Mouse (Mus musculus) hindbrain, embryonic 11.5 days (tissue): ENCODE data around the gene Madcam1. TPM values are rescaled to one million over a fixed set of nuclear protein-coding genes. Genes with fewer than 3 reads are reported as not detected.
A peak's percentile ranks its signal among the peaks of the same experiment; 100 is the strongest.

Source experiments
- ATAC-seq: fragments of 200-750 bp; cut with Nextera tagmentation; 2 replicates; pipeline ENCODE4 v1.8.0; 2017; ENCODE audit warnings: mild to moderate bottlenecking, moderate TSS enrichment, moderate library complexity; ENCODE audit not compliant: low FRiP score
- DNase-seq: peaks from one replicate; pipeline ENCODE4 v3.0.0-alpha.2; 2015; ENCODE audit warnings: low spot score
- H3K27ac ChIP-seq: fragments of 300-500 bp; sonication (generic); 2 replicates; pipeline ENCODE4 v1.5.1; 2014; ENCODE audit warnings: mild to moderate bottlenecking, low read depth, low read length
- H3K27me3 ChIP-seq: fragments of 300-500 bp; sonication (generic); 2 replicates; pipeline ENCODE4 v1.6.1; 2014; ENCODE audit warnings: mild to moderate bottlenecking, low read length, moderate library complexity, mixed read lengths; ENCODE audit not compliant: control insufficient read depth, insufficient read depth
- H3K36me3 ChIP-seq: fragments of 300-500 bp; sonication (generic); 2 replicates; pipeline ENCODE4 v1.6.1; 2014; ENCODE audit warnings: mild to moderate bottlenecking, low read length, moderate library complexity, mixed read lengths; ENCODE audit not compliant: control insufficient read depth, insufficient read depth
- H3K4me1 ChIP-seq: fragments of 300-500 bp; sonication (generic); replicated peaks from 2 replicates; pipeline ENCODE4 v1.6.1; 2014; ENCODE audit warnings: low read length, mixed read lengths; ENCODE audit not compliant: control insufficient read depth, insufficient read depth
- H3K4me2 ChIP-seq: fragments of 300-500 bp; sonication (generic); replicated peaks from 2 replicates; pipeline ENCODE4 v1.6.1; 2014; ENCODE audit warnings: mild to moderate bottlenecking, low read depth, low read length
- H3K4me3 ChIP-seq: fragments of 300-500 bp; sonication (generic); 2 replicates; pipeline ENCODE4 v1.5.1; 2014; ENCODE audit warnings: low read depth, low read length
- H3K9ac ChIP-seq: fragments of 300-500 bp; sonication (generic); 2 replicates; pipeline ENCODE4 v1.6.1; 2014; ENCODE audit warnings: low read depth, low read length
- H3K9me3 ChIP-seq: fragments of 300-500 bp; sonication (generic); 2 replicates; pipeline ENCODE4 v1.6.1; 2016; ENCODE audit warnings: low read length; ENCODE audit not compliant: control insufficient read depth
- WGBS: fragments of 180-500 bp; shearing (Covaris S2); extraction: QIAGEN DNeasy Blood & Tissue Kit; methylation state at CpG from one replicate; pipeline ENCODE4 v1.1.7; 2014; 5-methylcytosine and 5-hydroxymethylcytosine counted together
- polyA plus RNA-seq: library from polyadenylated mRNA; unstranded; fragments of >200 nt; fragmentation: Nextera tagmentation; extraction: Ambion mirVana; gene quantifications from 2 replicates; pipeline ENCODE4 v1.2.1, GENCODE M21; 2014

Madcam1 gene
- polyA plus RNA-seq, 1 experiment from 2014 or later: 1.6 TPM

GRCm38 (mm10) chr10:79671396-79672087 is 7.2 kb downstream of the Madcam1 start:
- no peak overlapping the region for H3K4me2 ChIP-seq
- H3K36me3 ChIP-seq: 0 out of 2 replicates have a peak, but pooled peaks cover 3% of the 10 kb centered on the region
- no peaks in the 10 kb centered on the region for H3K9me3 ChIP-seq
- DNase-seq: no peak
- no peak overlapping the region for H3K27ac ChIP-seq
- ATAC-seq: no peak
- no peaks in the 10 kb centered on the region for H3K27me3 ChIP-seq
- WGBS: 68% methylated on average over 6 of the region's 6 CpGs
- peaks cover 6% of the 10 kb centered on the region for H3K4me1 ChIP-seq
- no peak overlapping the region for H3K4me3 ChIP-seq
- no peak overlapping the region for H3K9ac ChIP-seq

GRCm38 (mm10) chr10:79672088-79672455 is 7.7 kb downstream of the Madcam1 start:
- no peak overlapping the region for H3K27ac ChIP-seq
- peaks cover 6% of the 10 kb centered on the region for H3K4me1 ChIP-seq
- H3K9ac ChIP-seq: no peak overlapping the region
- no peak overlapping the region for H3K4me3 ChIP-seq
- H3K27me3 ChIP-seq: no peaks in the 10 kb centered on the region
- DNase-seq: no peak
- ATAC-seq: no peak
- WGBS: 66% methylated on average over 3 of the region's 3 CpGs
- no peaks in the 10 kb centered on the region for H3K9me3 ChIP-seq
- H3K4me2 ChIP-seq: no peak overlapping the region
- 0 out of 2 replicates have a peak, but pooled peaks cover 3% of the 10 kb centered on the region for H3K36me3 ChIP-seq

GRCm38 (mm10) chr10:79673054-79673453 is 8.7 kb downstream of the Madcam1 start:
- Histone ChIP-seq H3K27ac (no peak overlapping the region), H3K4me2 (no peak overlapping the region), H3K27me3 (no peaks in the 10 kb centered on the region), H3K4me3 (no peak overlapping the region), H3K9me3 (no peaks in the 10 kb centered on the region), H3K9ac (no peak overlapping the region), H3K4me1 (peaks cover 6% of the 10 kb centered on the region), H3K36me3 (0 out of 2 replicates have a peak, but pooled peaks cover 3% of the 10 kb centered on the region)
- WGBS: 85% methylated on average over 3 of the region's 3 CpGs
- ATAC-seq (no peak), DNase-seq (no peak)

GRCm38 (mm10) chr10:79675346-79676035 is 11.1 kb downstream of the Madcam1 start:
- Histone ChIP-seq H3K27ac (no peak overlapping the region), H3K36me3 (0 out of 2 replicates have a peak, but pooled peaks cover 3% of the 10 kb centered on the region), H3K9ac (no peak overlapping the region), H3K4me3 (no peak overlapping the region), H3K27me3 (no peaks in the 10 kb centered on the region), H3K9me3 (no peaks in the 10 kb centered on the region), H3K4me1 (peaks cover 4% of the 10 kb centered on the region), H3K4me2 (no peak overlapping the region)
- 52% methylated on average over 43 of the region's 44 CpGs for WGBS
- no peak for ATAC-seq
- DNase-seq: no peak

GRCm38 (mm10) chr10:79680606-79681495 is 16.5 kb downstream of the Madcam1 start:
- H3K4me3 ChIP-seq: peak overlapping the region; percentile 85
- 0 out of 2 replicates have a peak, but pooled peaks cover 3% of the 10 kb centered on the region for H3K36me3 ChIP-seq
- no peaks in the 10 kb centered on the region for H3K9me3 ChIP-seq
- ATAC-seq (peak; percentile 51), DNase-seq (no peak)
- peak overlapping the region; percentile 51 for H3K4me2 ChIP-seq
- peak overlapping the region; percentile 72 for H3K27ac ChIP-seq
- no peaks in the 10 kb centered on the region for H3K27me3 ChIP-seq
- 37% methylated on average over 11 of the region's 11 CpGs for WGBS
- 0 out of 2 replicates have a peak overlapping the region, but pooled peaks have one; percentile 40 for H3K9ac ChIP-seq
- H3K4me1 ChIP-seq: peaks cover 10% of the 10 kb centered on the region

- under 1% methylated on average over 70 of the region's 84 CpGs for WGBS
- Histone ChIP-seq H3K36me3 (peaks cover 7% of the 10 kb centered on the region; the same call in 1 of the 2 replicates), H3K9ac (peak within 1 kb of the TSS; percentile 83), H3K4me2 (peak within 1 kb of the TSS; percentile 54), H3K9me3 (no peaks in the 10 kb centered on the region), H3K27me3 (no peaks in the 10 kb centered on the region), H3K4me3 (peak within 1 kb of the TSS; percentile 85), H3K4me1 (peaks cover 10% of the 10 kb centered on the region), H3K27ac (peak within 1 kb of the TSS; percentile 72)
- ATAC-seq: peak; percentile 95
- peak; percentile 97 for DNase-seq
These were observed 17.4 kb downstream of the Madcam1 start, which contains the start of gene Cdc34 for GRCm38 (mm10) chr10:79681591-79682245. Cdc34 (plus strand) TSS chr10:79682195.

GRCm38 (mm10) chr10:79682551-79682915 is 18.2 kb downstream of the Madcam1 start:
- Histone ChIP-seq H3K4me2 (peak overlapping the region; percentile 54), H3K27me3 (no peaks in the 10 kb centered on the region), H3K9me3 (no peaks in the 10 kb centered on the region), H3K27ac (peak overlapping the region; percentile 30; the same call in 1 of the 2 replicates), H3K4me1 (peaks cover 10% of the 10 kb centered on the region), H3K36me3 (peaks cover 11% of the 10 kb centered on the region; the same call in 1 of the 2 replicates), H3K9ac (peak overlapping the region; percentile 83), H3K4me3 (peak overlapping the region; percentile 85)
- DNase-seq: peak; percentile 39
- WGBS: 0% methylated on average over 10 of the region's 10 CpGs
- no peak; the same call in 1 of the 2 replicates for ATAC-seq
